9 mouse cellular contexts compared by ENCODE assay signal in genomic region chr2:13357885-13358552, GRCm38 (mm10).
DNase-seq lines count a peak whose midpoint lies in the region; ATAC-seq lines count a peak whose summit lies in the region.
"Had no signal": no experiment of that assay in that cellular context is flagged by ENCODE, and none has a peak within 500 bp of the region (broad histone marks: within the 10 kb centered on the region; RNA-seq: fewer than 3 reads in every experiment).

No protein-coding gene starts in this region.

- no peak overlapping the region for H3K9ac ChIP-seq in hindbrain, embryonic 14.5 days
- no peak overlapping the region for H3K9ac ChIP-seq in hindbrain, embryonic 12.5 days
- H3K9ac ChIP-seq in forebrain, embryonic 12.5 days = no peak overlapping the region
- H3K9ac ChIP-seq in midbrain, embryonic 11.5 days (ENCODE audit: low read length) = peak overlapping the region; percentile 18; the same call in 1 of the 2 replicates
- H3K9ac ChIP-seq: liver, embryonic 13.5 days had no signal

- 0 out of 2 replicates have a peak, but pooled peaks have one; percentile 44 for ATAC-seq in hindbrain, embryonic 14.5 days (ENCODE audit: low FRiP score)
- ATAC-seq in hindbrain, embryonic 12.5 days (ENCODE audit: low FRiP score) = no peak
- no peak for ATAC-seq in forebrain, embryonic 12.5 days (ENCODE audit: low FRiP score)
- ATAC-seq in midbrain, embryonic 11.5 days (ENCODE audit: low FRiP score) = peak; percentile 73
- no peak for ATAC-seq in monocyte, adult 5-6 weeks (replicated peaks; ENCODE audit: insufficient number of reproducible peaks, low FRiP score, low TSS enrichment, poor library complexity, severe bottlenecking)
- ATAC-seq: inflammation-experienced regulatory T-cells, adult 6 months had no signal

- H3K4me2 ChIP-seq in hindbrain, embryonic 14.5 days (replicated peaks) = no peak overlapping the region
- H3K4me2 ChIP-seq in hindbrain, embryonic 12.5 days (replicated peaks) = no peak overlapping the region
- no peak overlapping the region for H3K4me2 ChIP-seq in forebrain, embryonic 12.5 days
- H3K4me2 ChIP-seq in midbrain, embryonic 11.5 days = no peak overlapping the region
- H3K4me2 ChIP-seq: liver, embryonic 13.5 days had no signal

- peak; percentile 43 for DNase-seq in hindbrain, embryonic 14.5 days (ENCODE audit: low spot score)
- DNase-seq in adrenal gland, postnatal 25 days = peak; percentile 5
- DNase-seq in midbrain, embryonic 11.5 days (ENCODE audit: low spot score, missing footprints) = no peak
- no peak for DNase-seq in kidney, adult 8-10 months
- DNase-seq: liver, embryonic 13.5 days had no signal

- H3K4me3 ChIP-seq in hindbrain, embryonic 14.5 days (replicated peaks; ENCODE audit: low read length) = no peak overlapping the region
- no peak overlapping the region for H3K4me3 ChIP-seq in hindbrain, embryonic 12.5 days
- H3K4me3 ChIP-seq in forebrain, embryonic 12.5 days (replicated peaks) = no peak overlapping the region
- no peak overlapping the region for H3K4me3 ChIP-seq in midbrain, embryonic 11.5 days (ENCODE audit: low read depth, low read length)
- H3K4me3 ChIP-seq: liver, embryonic 13.5 days had no signal

- H3K9me3 ChIP-seq in hindbrain, embryonic 14.5 days (ENCODE audit: control insufficient read depth, low read length) = no peaks in the 10 kb centered on the region
- H3K9me3 ChIP-seq in hindbrain, embryonic 12.5 days (replicated peaks) = no peaks in the 10 kb centered on the region
- no peaks in the 10 kb centered on the region for H3K9me3 ChIP-seq in forebrain, embryonic 12.5 days
- H3K9me3 ChIP-seq in midbrain, embryonic 11.5 days (ENCODE audit: control insufficient read depth, low read length) = no peaks in the 10 kb centered on the region
- H3K9me3 ChIP-seq: liver, embryonic 13.5 days had no signal

- H3K36me3 ChIP-seq in hindbrain, embryonic 14.5 days (replicated peaks; ENCODE audit: control insufficient read depth, insufficient read depth) = no peaks in the 10 kb centered on the region
- H3K36me3 ChIP-seq in hindbrain, embryonic 12.5 days = no peaks in the 10 kb centered on the region
- no peaks in the 10 kb centered on the region for H3K36me3 ChIP-seq in forebrain, embryonic 12.5 days (replicated peaks)
- no peaks in the 10 kb centered on the region for H3K36me3 ChIP-seq in midbrain, embryonic 11.5 days (ENCODE audit: control insufficient read depth, insufficient read depth, low read length)
- H3K36me3 ChIP-seq: liver, embryonic 13.5 days had no signal

- H3K27me3 ChIP-seq in hindbrain, embryonic 14.5 days (ENCODE audit: control insufficient read depth, insufficient read depth, low read length) = no peaks in the 10 kb centered on the region
- H3K27me3 ChIP-seq in hindbrain, embryonic 12.5 days = no peaks in the 10 kb centered on the region
- H3K27me3 ChIP-seq in forebrain, embryonic 12.5 days = no peaks in the 10 kb centered on the region
- H3K27me3 ChIP-seq in midbrain, embryonic 11.5 days (ENCODE audit: control insufficient read depth, insufficient read depth, low read length) = no peaks in the 10 kb centered on the region
- H3K27me3 ChIP-seq: liver, embryonic 13.5 days had no signal

- WGBS in hindbrain, embryonic 14.5 days = 58% methylated on average over 7 of the region's 7 CpGs
- WGBS in hindbrain, embryonic 12.5 days = 70% methylated on average over 7 of the region's 7 CpGs
- 65% methylated on average over 7 of the region's 7 CpGs for WGBS in forebrain, embryonic 12.5 days
- WGBS in midbrain, embryonic 11.5 days = 59% methylated on average over 7 of the region's 7 CpGs

- H3K27ac ChIP-seq in hindbrain, embryonic 14.5 days = peak overlapping the region; percentile 15; the same call in 1 of the 2 replicates
- no peak overlapping the region for H3K27ac ChIP-seq in hindbrain, embryonic 12.5 days
- 0 out of 2 replicates have a peak overlapping the region, but pooled peaks have one; percentile 25 for H3K27ac ChIP-seq in forebrain, embryonic 12.5 days
- no peak overlapping the region for H3K27ac ChIP-seq in midbrain, embryonic 11.5 days (ENCODE audit: low read depth, low read length)
- H3K27ac ChIP-seq: liver, embryonic 13.5 days had no signal

- peaks cover 8% of the 10 kb centered on the region for H3K4me1 ChIP-seq in hindbrain, embryonic 14.5 days (replicated peaks; ENCODE audit: control insufficient read depth, insufficient read depth, low read length)
- H3K4me1 ChIP-seq in hindbrain, embryonic 12.5 days = peaks cover 9% of the 10 kb centered on the region
- peaks cover 13% of the 10 kb centered on the region for H3K4me1 ChIP-seq in forebrain, embryonic 12.5 days
- H3K4me1 ChIP-seq in midbrain, embryonic 11.5 days (ENCODE audit: control insufficient read depth, insufficient read depth, low read length) = peaks cover 12% of the 10 kb centered on the region

Comparison
In these comparisons a context has a peak if more than half of its experiments do, and no peak if none do; other contexts are left out.
1. ATAC-seq: peak in hindbrain, embryonic 14.5 days (single experiment) and midbrain, embryonic 11.5 days (single experiment); none in hindbrain, embryonic 12.5 days (single experiment), forebrain, embryonic 12.5 days (single experiment) and monocyte, adult 5-6 weeks (single experiment).
2. H3K27ac ChIP-seq: peak in hindbrain, embryonic 14.5 days (single experiment) and forebrain, embryonic 12.5 days (single experiment); none in hindbrain, embryonic 12.5 days (single experiment) and midbrain, embryonic 11.5 days (single experiment).
3. DNase-seq: peak in hindbrain, embryonic 14.5 days (single experiment) and adrenal gland, postnatal 25 days (single experiment); none in midbrain, embryonic 11.5 days (single experiment) and kidney, adult 8-10 months (0 of 2).